Mouse (Mus musculus) bone marrow, adult 2 months (tissue): ENCODE measurements at regions not wholly inside any gene's neighbourhood (a gene's known extent, or its start where the extent isn't known, plus 50 kb on each side); places are given as distances from the start of the nearest gene placed in this dataset.
A peak's percentile ranks its signal among the peaks of the same experiment; 100 is the strongest.
"Not testable (repeated sequence)": the region's sequence is repeated elsewhere in the genome, so short reads cannot be mapped to it uniquely, and the experiment has no call there.

ENCODE experiments used
- H3K27ac ChIP-seq: fragments of 200-500 bp; 2 replicates; pipeline ENCODE4 v1.5.1; 2012; ENCODE audit warnings: low read depth, mild to moderate bottlenecking, control low read depth, inconsistent platforms, low read length; ENCODE audit not compliant: control insufficient read depth, poor library complexity, insufficient read depth
- H3K4me1 ChIP-seq: fragments of 200-500 bp; 2 replicates; pipeline ENCODE4 v1.6.1; 2011; ENCODE audit warnings: low read length; ENCODE audit not compliant: control insufficient read depth, insufficient read depth
- H3K4me3 ChIP-seq: fragments of 200-500 bp; replicated peaks from 2 replicates; pipeline ENCODE3; 2011; ENCODE audit warnings: mild to moderate bottlenecking, low read depth, low read length, control low read depth; ENCODE audit not compliant: control insufficient read depth
- CTCF ChIP-seq: fragments of 200-500 bp; IDR thresholded peaks from 2 replicates; pipeline ENCODE4 v1.5.1; 2011; ENCODE audit warnings: low read length, control low read depth; ENCODE audit not compliant: control insufficient read depth, insufficient read depth
- POLR2A ChIP-seq: fragments of 200-500 bp; IDR thresholded peaks from 2 replicates; pipeline ENCODE4 v1.6.1; 2011; ENCODE audit warnings: low read depth, mild to moderate bottlenecking, control low read depth, low read length, borderline replicate concordance; ENCODE audit not compliant: control insufficient read depth
- WGBS: fragments of 180-500 bp; shearing (Covaris S2); methylation state at CpG from one replicate; pipeline ENCODE4 v1.1.7; 2018; 5-methylcytosine and 5-hydroxymethylcytosine counted together

GRCm38 (mm10) chr7:47830124-47830523 lies 151.8 kb downstream of the Mrgpra4 start:
- Histone ChIP-seq H3K27ac (no peak overlapping the region), H3K4me1 (no peaks in the 10 kb centered on the region), H3K4me3 (no peak overlapping the region)
- TF ChIP-seq POLR2A (no peak), CTCF (no peak)
- 28% methylated on average over 2 of the region's 2 CpGs for WGBS

- WGBS, result 60% methylated on average over 6 of the region's 6 CpGs
- no peaks in the 10 kb centered on the region for H3K4me1 ChIP-seq
- H3K4me3 ChIP-seq, result no peak overlapping the region
- no peak overlapping the region for H3K27ac ChIP-seq
- no peak for TF ChIP-seq POLR2A
- TF ChIP-seq CTCF, result peak; percentile 18; the same call in 1 of the 2 replicates
These were observed 180.2 kb upstream of the Mrgpra3 start for GRCm38 (mm10) chr7:47781373-47781772.

- Histone ChIP-seq H3K4me3 (no peak overlapping the region), H3K4me1 (no peaks in the 10 kb centered on the region), H3K27ac (no peak overlapping the region)
- WGBS, result 35% methylated on average over 3 of the region's 3 CpGs
- TF ChIP-seq CTCF (no peak), POLR2A (no peak)
These were observed 146.4 kb upstream of the Mrgpra3 start for GRCm38 (mm10) chr7:47747528-47747927.

- not testable (repeated sequence) for H3K4me3 ChIP-seq, H3K27ac ChIP-seq, H3K4me1 ChIP-seq
- 79% methylated on average over 2 of the region's 2 CpGs for WGBS
These were observed 138.9 kb upstream of the Mrgpra3 start for GRCm38 (mm10) chr7:47740064-47740463.

- TF ChIP-seq CTCF (no peak), POLR2A (no peak)
These were observed 89.9 kb upstream of the Mrgpra3 start for GRCm38 (mm10) chr7:47691121-47691520.

GRCm38 (mm10) chr7:47676999-47677398 lies 75.8 kb upstream of the Mrgpra3 start:
- H3K4me1 ChIP-seq, result no peaks in the 10 kb centered on the region
- WGBS, result 47% methylated on average over 2 of the region's 2 CpGs
- H3K4me3 ChIP-seq, result no peak overlapping the region
- H3K27ac ChIP-seq, result no peak overlapping the region
- TF ChIP-seq CTCF (no peak), POLR2A (no peak)

More at GRCm38 (mm10) chr7:47691121-47691520, 89.9 kb upstream of the Mrgpra3 start:
- H3K4me1 ChIP-seq, result no peaks in the 10 kb centered on the region
- H3K27ac ChIP-seq, result no peak overlapping the region
- 59% methylated on average over 2 of the region's 2 CpGs for WGBS
- no peak overlapping the region for H3K4me3 ChIP-seq
